Mouse (Mus musculus): Measurements from ENCODE around the gene Gm21721. TPM values are rescaled to one million over a fixed set of nuclear protein-coding genes. Genes with fewer than 3 reads are reported as not detected.
"Not testable (repeated sequence)": the region's sequence is repeated elsewhere in the genome, so short reads cannot be mapped to it uniquely, and the experiment has no call there.

Gm21721 gene
- total RNA-seq (2014; rRNA removed; ENCODE audit: low replicate concordance) (not detected in 2 replicates), polyA plus RNA-seq (2015; fragmentation: Nextera tagmentation; extraction: Ambion mirVana) (not detected in 2 replicates)

GRCm38 (mm10) chrY:9202090-9202489 is at the start of gene Gm21721:
Gene Gm21721 (minus strand): TSS chrY:9202190.
- ATAC-seq (ENCODE audit: insufficient read depth, low read depth); H3K9ac ChIP-seq (replicated peaks; ENCODE audit: low read depth, low read length); H3K4me3 ChIP-seq (ENCODE audit: low read depth, low read length); DNase-seq (ENCODE audit: low spot score); H3K27me3 ChIP-seq (ENCODE audit: control insufficient read depth, insufficient read depth, low read length); H3K36me3 ChIP-seq (replicated peaks; ENCODE audit: control insufficient read depth, insufficient read depth, low read length); H3K4me2 ChIP-seq (ENCODE audit: low read depth, low read length); H3K27ac ChIP-seq (ENCODE audit: low read depth); H3K9me3 ChIP-seq (replicated peaks; ENCODE audit: control insufficient read depth, low read length); H3K4me1 ChIP-seq (ENCODE audit: control insufficient read depth, insufficient read depth): not testable (repeated sequence)
- WGBS, result no CpG with 5 or more reads among the region's 2 CpGs

Other genes starting within 250 kb of the Gm21721 start
- gene Gm21292, start 68.3 kb downstream of the Gm21721 start, total RNA-seq (2014; rRNA removed; ENCODE audit: low replicate concordance), result not detected in 2 replicates
- gene Gm21292, start 68.3 kb downstream of the Gm21721 start, polyA plus RNA-seq (2015; fragmentation: Nextera tagmentation; extraction: Ambion mirVana), result not detected in 2 replicates
- gene Gm21812, start 145.0 kb upstream of the Gm21721 start, total RNA-seq (2014; rRNA removed; ENCODE audit: low replicate concordance), result not detected in 2 replicates
- gene Gm21812, start 145.0 kb upstream of the Gm21721 start, polyA plus RNA-seq (2015; fragmentation: Nextera tagmentation; extraction: Ambion mirVana), result not detected in 2 replicates
- not detected in 2 replicates for gene Gm21874, start 214.0 kb upstream of the Gm21721 start, total RNA-seq (2014; rRNA removed; ENCODE audit: low replicate concordance)
- not detected in 2 replicates for gene Gm21874, start 214.0 kb upstream of the Gm21721 start, polyA plus RNA-seq (2015; fragmentation: Nextera tagmentation; extraction: Ambion mirVana)

Data from heart, postnatal 0 days (tissue).